8 mouse cellular contexts compared by ENCODE assay signal in the genomic region with DNA sequence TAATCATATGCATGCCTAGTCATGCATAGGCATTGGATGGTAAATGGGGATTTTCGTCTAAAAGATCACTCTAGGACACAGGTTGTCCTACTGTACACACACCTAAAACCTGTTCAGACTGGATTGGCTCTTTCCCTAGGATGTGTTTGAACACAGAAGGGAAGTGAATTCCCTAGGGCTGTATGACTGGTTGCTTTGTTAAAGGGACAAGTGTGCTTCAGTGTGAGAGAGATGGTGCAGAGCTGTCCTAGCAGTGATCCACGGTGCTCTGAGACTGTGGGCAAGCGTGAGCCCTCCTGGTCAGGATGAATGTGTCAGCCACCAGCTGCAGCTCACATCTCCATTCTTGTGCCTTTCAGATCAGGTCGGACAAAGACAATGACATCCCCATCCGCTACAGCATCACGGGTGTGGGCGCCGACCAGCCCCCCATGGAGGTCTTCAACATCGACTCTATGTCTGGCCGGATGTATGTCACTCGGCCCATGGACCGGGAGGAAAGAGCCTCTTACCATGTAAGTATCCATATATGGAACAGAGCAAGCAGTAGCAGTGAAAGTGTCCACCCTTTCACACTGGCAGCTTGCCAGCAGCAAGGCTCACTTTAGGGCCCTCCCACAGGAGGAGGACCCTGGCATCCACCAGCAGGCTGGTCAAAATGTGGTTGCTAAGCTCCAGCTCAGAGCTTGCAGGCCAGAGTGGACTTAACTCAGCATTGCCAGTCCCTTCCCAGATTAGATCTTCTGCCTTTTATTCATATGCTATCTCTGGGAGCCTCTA.
DNase-seq lines count a peak whose midpoint lies in the region; TF ChIP-seq lines count a peak whose summit lies in the region.

No protein-coding gene starts in this region.

- DNase-seq in heart, adult 18-20 months: peak; percentile 12 to 21
- DNase-seq in heart, postnatal 25 days (ENCODE audit: low spot score): no peak
- DNase-seq in NIH3T3 (ENCODE audit: low read depth): peak; percentile 38
- peak; percentile 4 to 10 for DNase-seq in heart, postnatal 36 days
- DNase-seq in lung, postnatal 36 days: peak; percentile 5
- no peak for DNase-seq in left cerebral cortex, adult 9 months (ENCODE audit: low spot score in 2 of 2)
- no peak for DNase-seq in left cerebral cortex, adult 2 months (ENCODE audit: extremely low spot score in 1 of 2, low spot score in 2 of 2)
- DNase-seq in cerebellum, adult 11-12 months: no peak

- no peak overlapping the region for H3K27ac ChIP-seq in left cerebral cortex, adult 2 months

- TF ChIP-seq CTCF in left cerebral cortex, adult 2 months (IDR thresholded peaks at IDR 0.05): no peak

- intact Hi-C loops in heart, postnatal 25 days (cut with DNase I): no loop called here
- intact Hi-C loops in heart, postnatal 36 days (cut with DNase I): no loop called here
- intact Hi-C loops in left cerebral cortex, adult 2 months (cut with DNase I): no loop called here

- no peak overlapping the region for H3K4me3 ChIP-seq in left cerebral cortex, adult 2 months

Comparison
In these comparisons a context has a peak if more than half of its experiments do, and no peak if none do; other contexts are left out.
1. DNase-seq: peak in heart, adult 18-20 months (2 of 2), NIH3T3 (single experiment), heart, postnatal 36 days (2 of 2) and lung, postnatal 36 days (single experiment); none in heart, postnatal 25 days (single experiment), left cerebral cortex, adult 9 months (0 of 2), left cerebral cortex, adult 2 months (0 of 2) and cerebellum, adult 11-12 months (single experiment).